Mouse (Mus musculus) ES-E14 (cell line): Measurements from ENCODE around the gene Ankrd13a.

Experiments used
- CHD2 ChIP-seq: IDR thresholded peaks from 2 replicates; pipeline ENCODE4 v1.6.1; 2014; ENCODE audit warnings: mild to moderate bottlenecking, low read depth, low read length, inconsistent platforms
- ZC3H11A ChIP-seq: IDR thresholded peaks from 2 replicates; pipeline ENCODE4 v1.6.1; 2012; ENCODE audit warnings: low read depth, mild to moderate bottlenecking, inconsistent platforms, low read length, borderline replicate concordance

DNA sequence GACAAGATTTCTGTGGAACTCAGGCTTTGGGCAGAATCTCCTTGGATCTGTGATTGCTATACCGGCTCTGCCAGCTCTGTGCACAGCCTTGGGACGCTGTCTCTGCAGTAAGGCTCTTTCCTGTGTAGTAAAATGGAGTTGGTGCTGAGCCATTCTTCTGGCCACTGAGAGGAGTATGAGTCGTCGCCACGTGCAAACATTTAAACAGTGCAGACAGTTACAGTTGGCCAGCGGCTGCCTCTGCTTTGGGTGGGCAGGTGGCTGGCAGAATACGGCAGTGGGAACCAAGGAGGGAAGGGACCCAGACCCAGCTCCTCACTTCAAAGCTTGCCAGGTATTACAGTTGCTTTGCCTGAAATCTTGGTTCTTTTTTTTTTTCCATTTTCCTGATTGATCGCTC is 22.8 kb downstream of the Ankrd13a start:
- TF ChIP-seq CHD2, result no peak
- no peak for TF ChIP-seq ZC3H11A
